Mouse (Mus musculus) heart, postnatal 0 days (tissue): Measurements from ENCODE around the gene Rffl. TPM values are rescaled to one million over a fixed set of nuclear protein-coding genes. Genes with fewer than 3 reads are reported as not detected.
"Not testable (repeated sequence)": the region's sequence is repeated elsewhere in the genome, so short reads cannot be mapped to it uniquely, and the experiment has no call there.

Experiments
- ATAC-seq: fragments of 200-750 bp; cut with Nextera tagmentation; 2 replicates; pipeline ENCODE4 v1.8.0; 2017; ENCODE audit warnings: low read depth, moderate number of reproducible peaks, moderate library complexity; ENCODE audit not compliant: insufficient read depth
- DNase-seq: peaks from one replicate; pipeline ENCODE4 v3.0.0-alpha.2; 2016; ENCODE audit warnings: low spot score
- H3K27ac ChIP-seq: fragments of 300-500 bp; sonication (generic); 2 replicates; pipeline ENCODE4 v1.5.1; 2014; ENCODE audit warnings: low read depth, mild to moderate bottlenecking
- H3K27me3 ChIP-seq: fragments of 300-500 bp; sonication (generic); 2 replicates; pipeline ENCODE4 v1.6.1; 2014; ENCODE audit warnings: low read length, mixed read lengths; ENCODE audit not compliant: control insufficient read depth, insufficient read depth
- H3K36me3 ChIP-seq: fragments of 300-500 bp; sonication (generic); replicated peaks from 2 replicates; pipeline ENCODE4 v1.6.1; 2014; ENCODE audit warnings: low read length, mixed read lengths; ENCODE audit not compliant: control insufficient read depth, insufficient read depth
- H3K4me1 ChIP-seq: fragments of 300-500 bp; sonication (generic); 2 replicates; pipeline ENCODE4 v1.6.1; 2014; ENCODE audit warnings: antibody characterized with exemption; ENCODE audit not compliant: control insufficient read depth, insufficient read depth
- H3K4me2 ChIP-seq: fragments of 300-500 bp; sonication (generic); 2 replicates; pipeline ENCODE4 v1.6.1; 2014; ENCODE audit warnings: low read depth, mild to moderate bottlenecking, low read length, moderate library complexity
- H3K4me3 ChIP-seq: fragments of 300-500 bp; sonication (generic); 2 replicates; pipeline ENCODE4 v1.5.1; 2014; ENCODE audit warnings: low read depth, low read length
- H3K9ac ChIP-seq: fragments of 300-500 bp; sonication (generic); replicated peaks from 2 replicates; pipeline ENCODE4 v1.6.1; 2014; ENCODE audit warnings: low read depth, low read length, mixed read lengths
- H3K9me3 ChIP-seq: fragments of 300-500 bp; sonication (generic); replicated peaks from 2 replicates; pipeline ENCODE4 v1.6.1; 2016; ENCODE audit warnings: low read length; ENCODE audit not compliant: control insufficient read depth
- CTCF ChIP-seq: IDR thresholded peaks from 2 replicates; pipeline ENCODE4 v1.5.1; 2016; ENCODE audit warnings: antibody characterized with exemption, control low read depth, low read depth
- EP300 ChIP-seq: IDR thresholded peaks from 2 replicates; pipeline ENCODE4 v1.6.1; 2016; ENCODE audit warnings: antibody characterized with exemption, low read depth
- WGBS: fragments of 180-500 bp; shearing (Covaris S2); extraction: QIAGEN DNeasy Blood & Tissue Kit; methylation state at CpG from one replicate; pipeline ENCODE4 v1.1.7; 2014; 5-methylcytosine and 5-hydroxymethylcytosine counted together
- polyA plus RNA-seq: library from polyadenylated mRNA; unstranded; fragments of >200 nt; fragmentation: Nextera tagmentation; extraction: Ambion mirVana; gene quantifications from 2 replicates; pipeline ENCODE4 v1.2.1, GENCODE M21; 2015
- total RNA-seq: library from RNA; depleted of rRNA; stranded (reverse); fragments of >200 nt; gene quantifications from 2 replicates; pipeline ENCODE4 v1.2.3, GENCODE M21; 2014; ENCODE audit warnings: low replicate concordance

The Rffl gene
- total and polyA plus RNA-seq, 2 experiments from 2014 or later, result 2.4 to 3.8 TPM

DNA sequence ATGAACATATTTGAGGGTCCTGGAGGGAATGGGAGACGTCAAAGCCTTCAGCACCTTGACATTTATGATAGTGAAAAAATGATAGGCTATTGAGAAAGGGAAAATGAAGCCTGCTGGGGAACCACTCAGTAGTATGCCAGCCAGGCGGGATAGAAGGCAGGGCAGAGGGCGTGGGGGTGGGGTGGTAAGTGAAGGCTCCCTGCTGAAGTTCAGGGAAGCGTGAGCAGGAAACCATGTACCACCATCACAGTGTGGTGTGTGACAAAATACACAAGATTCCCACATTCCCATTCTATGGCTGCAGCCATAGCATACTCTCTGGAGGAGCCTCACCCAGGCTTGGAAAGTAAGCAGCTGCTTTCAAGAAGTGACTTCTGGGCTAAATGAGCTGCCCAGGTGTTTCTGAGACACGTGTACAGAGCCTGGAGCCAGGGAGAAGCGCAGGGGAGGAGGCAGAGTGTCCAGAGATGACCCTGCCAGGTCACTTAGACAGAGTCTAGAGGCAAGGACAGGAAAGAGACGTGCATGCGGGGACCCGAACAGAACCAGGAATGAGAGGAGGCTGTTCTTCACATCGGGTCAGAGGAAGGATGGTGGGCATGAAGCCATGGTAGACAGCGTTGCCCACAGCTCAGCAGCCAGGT is 26.1 kb downstream of the Rffl start:
- Histone ChIP-seq H3K4me2 (peak overlapping the region; percentile 66), H3K4me1 (peaks cover 12% of the 10 kb centered on the region; the same call in 1 of the 2 replicates), H3K9me3 (no peaks in the 10 kb centered on the region), H3K4me3 (peak overlapping the region; percentile 36; the same call in 1 of the 2 replicates), H3K27ac (no peak overlapping the region), H3K27me3 (no peaks in the 10 kb centered on the region), H3K9ac (0 out of 2 replicates have a peak overlapping the region, but pooled peaks have one; percentile 40), H3K36me3 (no peaks in the 10 kb centered on the region)
- 63% methylated on average over 11 of the region's 11 CpGs for WGBS
- no peak for ATAC-seq
- TF ChIP-seq EP300, result no peak
- no peak for TF ChIP-seq CTCF
- no peak for DNase-seq

DNA sequence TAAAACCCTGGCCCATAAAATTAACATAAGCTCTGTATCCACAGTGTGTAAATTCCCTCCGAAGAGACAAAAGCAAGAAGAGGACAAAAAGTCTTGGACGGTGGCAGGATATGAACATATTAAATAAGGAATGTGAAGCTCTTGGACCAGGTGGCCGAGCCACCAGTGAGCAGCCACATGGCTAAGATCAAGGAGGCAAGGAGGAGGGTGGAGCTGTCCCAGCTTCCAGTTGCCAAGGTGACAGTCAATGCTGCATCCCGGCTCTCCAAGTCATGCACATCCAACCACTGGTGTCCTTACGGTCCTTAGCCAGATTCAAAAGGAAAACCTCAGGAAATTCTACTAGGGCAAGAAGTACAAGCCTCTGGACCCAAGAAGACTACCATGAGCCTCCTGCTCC is 32.5 kb downstream of the Rffl start:
- DNase-seq, result no peak

GRCm38 (mm10) chr11:82837848-82838247 is 33.2 kb downstream of the Rffl start:
- 55% methylated on average over 7 of the region's 7 CpGs for WGBS

More for the DNA sequence above, 32.5 kb downstream of the Rffl start:
- no peak overlapping the region for H3K4me2 ChIP-seq
- no peak overlapping the region for H3K4me3 ChIP-seq
- 58% methylated on average over 5 of the region's 5 CpGs for WGBS
- no peaks in the 10 kb centered on the region for H3K27me3 ChIP-seq
- H3K9ac ChIP-seq, result no peak overlapping the region
- ATAC-seq, result no peak
- H3K4me1 ChIP-seq, result no peaks in the 10 kb centered on the region
- H3K9me3 ChIP-seq, result no peaks in the 10 kb centered on the region
- no peak overlapping the region for H3K27ac ChIP-seq
- no peaks in the 10 kb centered on the region for H3K36me3 ChIP-seq
- no peak for TF ChIP-seq CTCF
- TF ChIP-seq EP300, result no peak

DNA sequence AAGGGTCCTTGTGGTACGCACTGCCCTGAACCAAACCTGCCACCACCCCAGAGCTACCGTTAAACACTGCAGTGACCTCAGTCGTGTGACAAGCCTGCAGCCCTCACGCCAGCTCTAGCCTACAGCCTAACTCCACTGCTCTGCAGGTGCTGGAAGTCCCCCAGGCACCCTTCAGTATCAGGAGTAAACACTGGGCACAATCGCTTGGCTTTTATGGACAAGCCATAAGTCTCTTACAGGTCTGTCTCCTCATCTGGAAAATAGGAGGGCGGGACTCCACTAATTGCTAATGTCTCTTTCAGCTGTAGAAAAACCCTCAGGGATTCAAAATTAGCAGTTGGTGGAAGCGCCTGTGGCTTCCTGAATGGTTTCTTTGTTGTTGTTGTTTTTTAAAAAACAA is 33.8 kb downstream of the Rffl start:
- Histone ChIP-seq H3K27me3 (no peaks in the 10 kb centered on the region), H3K4me1 (no peaks in the 10 kb centered on the region), H3K9me3 (no peaks in the 10 kb centered on the region), H3K36me3 (no peaks in the 10 kb centered on the region), H3K4me2 (no peak overlapping the region), H3K27ac (no peak overlapping the region), H3K4me3 (no peak overlapping the region), H3K9ac (no peak overlapping the region)
- no peak for TF ChIP-seq CTCF
- no peak for TF ChIP-seq EP300
- WGBS, result 59% methylated on average over 7 of the region's 7 CpGs
- DNase-seq (no peak), ATAC-seq (no peak)

More at GRCm38 (mm10) chr11:82837848-82838247, 33.2 kb downstream of the Rffl start:
- Histone ChIP-seq H3K27me3 (no peaks in the 10 kb centered on the region), H3K9ac (no peak overlapping the region), H3K4me2 (no peak overlapping the region), H3K4me1 (no peaks in the 10 kb centered on the region), H3K27ac (no peak overlapping the region), H3K9me3 (no peaks in the 10 kb centered on the region), H3K4me3 (no peak overlapping the region), H3K36me3 (no peaks in the 10 kb centered on the region)
- TF ChIP-seq EP300 (no peak), CTCF (no peak)
- ATAC-seq (no peak), DNase-seq (no peak)

DNA sequence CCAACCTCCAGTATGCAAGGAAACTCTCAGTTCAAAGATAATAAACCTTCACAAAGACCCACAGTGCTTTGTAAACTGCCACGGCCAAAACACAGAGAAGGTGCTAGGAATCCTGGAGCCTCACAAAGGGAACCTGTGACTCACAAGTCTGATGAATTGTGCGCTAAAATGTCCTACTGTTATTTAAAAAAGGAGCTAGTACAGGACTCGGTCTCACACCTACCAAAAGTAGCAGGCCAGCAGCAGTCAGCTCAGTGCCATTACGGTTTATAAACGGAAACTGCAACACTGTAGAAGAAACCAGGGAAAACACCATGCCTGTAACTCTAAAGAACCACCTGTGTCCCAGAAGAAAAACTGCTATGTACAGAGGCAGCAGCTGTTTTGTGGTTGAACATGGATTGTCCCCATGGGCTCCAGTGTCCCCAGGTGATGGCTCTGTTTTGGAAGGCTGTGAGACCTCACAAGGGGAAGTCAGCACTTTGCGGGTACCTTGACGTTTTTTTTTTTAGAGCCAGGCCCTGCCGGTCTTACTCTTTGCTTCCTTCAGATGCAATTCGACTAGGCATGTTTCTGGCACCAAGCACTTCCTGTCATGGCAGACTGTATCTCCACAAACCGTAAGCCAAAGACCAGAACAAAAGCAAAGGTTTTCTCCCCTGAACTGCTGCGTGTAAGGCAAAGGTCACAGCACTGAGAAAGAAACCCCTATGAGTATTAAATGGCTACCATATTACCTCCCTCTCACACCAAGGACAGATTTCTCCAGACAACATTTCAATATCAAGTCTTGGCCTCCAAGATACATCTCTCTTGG is 35.2 kb downstream of the Rffl start:
- Histone ChIP-seq H3K27ac (no peak overlapping the region), H3K9me3 (no peaks in the 10 kb centered on the region), H3K4me1 (peaks cover 6% of the 10 kb centered on the region), H3K36me3 (no peaks in the 10 kb centered on the region), H3K4me2 (no peak overlapping the region), H3K27me3 (no peaks in the 10 kb centered on the region), H3K9ac (no peak overlapping the region), H3K4me3 (no peak overlapping the region)
- DNase-seq (no peak), ATAC-seq (no peak)
- TF ChIP-seq EP300 (no peak), CTCF (no peak)
- WGBS, result 70% methylated on average over 11 of the region's 11 CpGs

- ATAC-seq, H3K4me1 ChIP-seq, H3K27me3 ChIP-seq: not testable (repeated sequence)
Measured at GRCm38 (mm10) chr11:82834359-82834758, 36.7 kb downstream of the Rffl start.

More at GRCm38 (mm10) chr11:82834359-82834758, 36.7 kb downstream of the Rffl start:
- not testable (repeated sequence) for DNase-seq, H3K36me3 ChIP-seq, H3K27ac ChIP-seq, H3K9ac ChIP-seq, H3K4me2 ChIP-seq, H3K9me3 ChIP-seq, H3K4me3 ChIP-seq
- WGBS, result 84% methylated on average over 7 of the region's 7 CpGs
